In the genomic region with DNA sequence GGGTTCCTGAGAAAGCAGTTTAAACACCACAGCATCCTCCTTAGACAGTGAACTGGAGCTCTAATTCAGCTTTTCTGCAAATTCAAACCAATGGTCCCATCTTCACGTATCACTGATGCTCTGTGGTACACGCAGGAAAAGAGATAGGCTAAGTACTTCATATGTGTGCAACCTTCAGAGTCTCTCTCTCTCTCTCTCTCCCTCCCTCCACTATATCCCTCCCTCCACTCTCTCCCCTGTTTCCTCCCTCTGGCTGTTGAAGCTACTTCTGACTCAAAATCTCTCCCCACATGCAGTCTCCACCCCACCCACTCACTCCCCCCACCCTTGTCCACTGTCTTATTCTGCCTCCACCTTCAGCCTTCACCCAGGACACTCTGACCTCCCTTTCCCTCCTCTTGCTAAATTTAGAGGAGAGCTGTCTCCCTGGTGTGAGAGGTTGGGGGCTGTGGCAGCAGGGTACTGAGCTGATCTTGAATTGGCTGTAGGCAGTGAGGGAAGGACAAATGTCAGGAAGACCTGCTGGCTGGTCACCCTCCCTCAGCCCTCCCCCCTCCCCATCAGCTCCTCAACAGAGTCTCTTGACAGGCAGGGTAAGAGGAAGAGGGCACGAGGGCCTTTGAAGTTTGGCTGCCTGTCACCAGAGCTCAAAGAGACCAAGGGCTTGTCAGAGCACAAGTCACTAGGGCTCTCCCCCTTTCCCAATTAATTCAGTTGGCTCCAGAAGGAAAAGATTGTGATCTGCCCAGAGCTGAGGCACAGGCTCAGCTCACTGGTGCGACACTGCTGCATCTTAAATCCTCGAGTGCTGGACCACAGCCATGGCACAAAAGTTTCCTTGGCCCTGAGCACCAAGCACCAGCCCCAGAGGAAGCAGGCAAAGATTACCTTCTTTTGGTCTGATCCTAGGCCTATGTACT, we compare ENCODE assay signal across 12 mouse cellular contexts.
A peak's percentile ranks its signal among the peaks of the same experiment; 100 is the strongest.
DNase-seq lines count a peak whose midpoint lies in the region; ATAC-seq lines count a peak whose summit lies in the region.
"Had no signal": no experiment of that assay in that cellular context is flagged by ENCODE, and none has a peak within 500 bp of the region (broad histone marks: within the 10 kb centered on the region; RNA-seq: fewer than 3 reads in every experiment).

No protein-coding gene starts in this region.

- DNase-seq in adrenal gland, postnatal 14 days, result peak; percentile 10
- no peak for DNase-seq in adrenal gland, postnatal 25 days
- DNase-seq in limb, embryonic 10.5 days (ENCODE audit: low spot score), result no peak
- DNase-seq in yolk sac, embryonic 10.5 days (ENCODE audit: low spot score), result no peak
- DNase-seq in left cerebral cortex, adult 18-20 months (ENCODE audit: low spot score in 2 of 2), result no peak
- DNase-seq: cerebellum, postnatal 36 days; liver; lung, postnatal 4 days had no signal

- 30% methylated on average over 5 of the region's 5 CpGs for WGBS in limb, embryonic 13.5 days
- 37% methylated on average over 5 of the region's 5 CpGs for WGBS in limb, embryonic 10.5 days
- 26% methylated on average over 5 of the region's 5 CpGs for WGBS in kidney, embryonic 14.5 days
- 38% methylated on average over 5 of the region's 5 CpGs for WGBS in neural tube, embryonic 15.5 days

- no peak overlapping the region for H3K4me3 ChIP-seq in limb, embryonic 13.5 days
- no peak overlapping the region for H3K4me3 ChIP-seq in limb, embryonic 10.5 days
- H3K4me3 ChIP-seq in kidney, embryonic 14.5 days (ENCODE audit: low read length), result no peak overlapping the region
- H3K4me3 ChIP-seq in neural tube, embryonic 15.5 days (replicated peaks), result no peak overlapping the region
- H3K4me3 ChIP-seq: intestine, embryonic 15.5 days had no signal

- H3K4me1 ChIP-seq in limb, embryonic 13.5 days, result peaks cover 10% of the 10 kb centered on the region; the same call in 1 of the 2 replicates
- H3K4me1 ChIP-seq in limb, embryonic 10.5 days, result peaks cover 8% of the 10 kb centered on the region
- no peaks in the 10 kb centered on the region for H3K4me1 ChIP-seq in kidney, embryonic 14.5 days (ENCODE audit: control insufficient read depth, insufficient read depth, low read length)
- H3K4me1 ChIP-seq in neural tube, embryonic 15.5 days, result peaks cover 12% of the 10 kb centered on the region
- H3K4me1 ChIP-seq: intestine, embryonic 15.5 days had no signal

- ATAC-seq in limb, embryonic 13.5 days (ENCODE audit: low FRiP score, low read depth), result no peak
- peak; percentile 46; the same call in 1 of the 2 replicates for ATAC-seq in kidney, embryonic 14.5 days (ENCODE audit: low FRiP score, low TSS enrichment)
- ATAC-seq in neural tube, embryonic 15.5 days (ENCODE audit: low FRiP score), result peak; percentile 40; the same call in 1 of the 2 replicates
- ATAC-seq: intestine, embryonic 15.5 days had no signal

- H3K27ac ChIP-seq in limb, embryonic 13.5 days, result no peak overlapping the region
- H3K27ac ChIP-seq in limb, embryonic 10.5 days, result no peak overlapping the region
- no peak overlapping the region for H3K27ac ChIP-seq in kidney, embryonic 14.5 days (ENCODE audit: low read depth, low read length)
- H3K27ac ChIP-seq in neural tube, embryonic 15.5 days (replicated peaks), result no peak overlapping the region
- H3K27ac ChIP-seq: intestine, embryonic 15.5 days had no signal

- H3K27me3 ChIP-seq in limb, embryonic 13.5 days, result no peaks in the 10 kb centered on the region
- H3K27me3 ChIP-seq in limb, embryonic 10.5 days (ENCODE audit: low read depth, poor library complexity, severe bottlenecking), result no peaks in the 10 kb centered on the region
- no peaks in the 10 kb centered on the region for H3K27me3 ChIP-seq in kidney, embryonic 14.5 days (ENCODE audit: control insufficient read depth, insufficient read depth, low read length)
- H3K27me3 ChIP-seq in neural tube, embryonic 15.5 days (replicated peaks), result no peaks in the 10 kb centered on the region
- H3K27me3 ChIP-seq: intestine, embryonic 15.5 days had no signal

- H3K9ac ChIP-seq in limb, embryonic 13.5 days, result 0 out of 2 replicates have a peak overlapping the region, but pooled peaks have one; percentile 13
- no peak overlapping the region for H3K9ac ChIP-seq in kidney, embryonic 14.5 days (ENCODE audit: low read depth, low read length)
- H3K9ac ChIP-seq in neural tube, embryonic 15.5 days (replicated peaks), result no peak overlapping the region
- H3K9ac ChIP-seq: intestine, embryonic 15.5 days had no signal

- H3K9me3 ChIP-seq in limb, embryonic 13.5 days, result no peaks in the 10 kb centered on the region
- no peaks in the 10 kb centered on the region for H3K9me3 ChIP-seq in limb, embryonic 10.5 days (replicated peaks)
- no peaks in the 10 kb centered on the region for H3K9me3 ChIP-seq in kidney, embryonic 14.5 days (ENCODE audit: control insufficient read depth, low read length)
- no peaks in the 10 kb centered on the region for H3K9me3 ChIP-seq in neural tube, embryonic 15.5 days (replicated peaks)
- H3K9me3 ChIP-seq: intestine, embryonic 15.5 days had no signal

- H3K4me2 ChIP-seq in limb, embryonic 13.5 days (replicated peaks), result no peak overlapping the region
- no peak overlapping the region for H3K4me2 ChIP-seq in kidney, embryonic 14.5 days (replicated peaks; ENCODE audit: low read depth, low read length)
- no peak overlapping the region for H3K4me2 ChIP-seq in neural tube, embryonic 15.5 days
- H3K4me2 ChIP-seq: intestine, embryonic 15.5 days had no signal

- H3K36me3 ChIP-seq in limb, embryonic 13.5 days, result no peaks in the 10 kb centered on the region
- H3K36me3 ChIP-seq in limb, embryonic 10.5 days, result no peaks in the 10 kb centered on the region
- H3K36me3 ChIP-seq in kidney, embryonic 14.5 days (ENCODE audit: control insufficient read depth, insufficient read depth, low read length), result no peaks in the 10 kb centered on the region
- no peaks in the 10 kb centered on the region for H3K36me3 ChIP-seq in neural tube, embryonic 15.5 days
- H3K36me3 ChIP-seq: intestine, embryonic 15.5 days had no signal
